Mouse (Mus musculus) heart, adult 10 weeks (tissue): ENCODE results near the gene Htra1. TPM values are rescaled to one million over a fixed set of nuclear protein-coding genes. Genes with fewer than 3 reads are reported as not detected.

Experiments
- polyA plus RNA-seq: library from polyadenylated mRNA; stranded (reverse); fragments of 350-450 nt; fragmentation: Illumina TruSeq; extraction: RNeasy Lipid Tissue Mini Kit (QIAGEN cat#74804); gene quantifications from one replicate; pipeline ENCODE4 v1.2.3, GENCODE M21; 2014; ENCODE audit warnings: low read depth, low replicate concordance

Htra1 gene
- polyA plus RNA-seq = 88.7 TPM

GRCm38 (mm10) chr7:130935793-130936471 lies at the start of gene Htra1:
Gene Htra1 (plus strand): TSS chr7:130936111.

DNA sequence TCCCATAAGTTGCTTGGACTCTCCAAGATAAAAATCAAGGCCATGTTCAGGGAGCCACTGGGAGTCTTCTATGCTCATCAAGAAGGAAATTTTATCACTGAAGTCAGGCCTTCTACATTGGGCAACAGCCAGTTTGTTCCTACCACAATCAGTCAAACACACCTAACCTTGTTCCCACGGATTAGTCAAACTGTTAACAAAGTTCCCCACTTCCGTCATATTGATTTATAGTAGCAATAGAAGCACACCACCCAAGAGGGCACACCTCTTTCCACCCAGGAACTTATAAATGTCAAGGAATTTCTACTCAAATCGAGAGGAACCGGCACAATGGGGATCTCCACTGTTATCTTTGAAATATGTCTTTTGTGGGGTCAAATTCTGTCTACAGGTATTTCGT lies 95.8 kb downstream of the Htra1 start, which contains the start of gene Dmbt1:
TSS of gene Dmbt1 (plus strand) at position 299 of the 400 bp plus-strand sequence.

Other genes with a start within 250 kb of the Htra1 start
- gene Btbd16, start 162.0 kb upstream of the Htra1 start, polyA plus RNA-seq = 0.21 TPM
- gene Plekha1, start 70.4 kb upstream of the Htra1 start, polyA plus RNA-seq = 43.4 TPM
- gene Dmbt1, start 95.9 kb downstream of the Htra1 start, polyA plus RNA-seq = 0.24 TPM
- gene 4933402N03Rik, start 210.2 kb downstream of the Htra1 start, polyA plus RNA-seq = not detected
- gene 5430419D17Rik, start 238.3 kb downstream of the Htra1 start, polyA plus RNA-seq = 0.99 TPM